Mouse (Mus musculus) neural tube, embryonic 10.5 days (tissue): ENCODE data around the gene Inava.

Experiments
- DNase-seq: peaks from one replicate; pipeline ENCODE4 v3.0.0-alpha.2; 2017; ENCODE audit warnings: low spot score; ENCODE audit errors: extremely low spot score

Inava gene

GRCm38 (mm10) chr1:136165436-136165835, 68.6 kb downstream of the Inava start:
- no peak for DNase-seq
